Mouse (Mus musculus) cerebellum, adult 18-20 months (tissue): ENCODE data around the gene Ccpg1.

Source experiments
- DNase-seq, 2 experiments: peaks; one replicate each; pipeline ENCODE4 v3.0.0; 2021

Ccpg1 gene

GRCm38 (mm10) chr9:72996806-72997205 is 11.6 kb downstream of the Ccpg1 start:
- no peak for DNase-seq

GRCm38 (mm10) chr9:73000487-73000886 is 15.3 kb downstream of the Ccpg1 start:
- no peak for DNase-seq

GRCm38 (mm10) chr9:73001314-73002011 is 16.2 kb downstream of the Ccpg1 start:
- no peak for DNase-seq

- DNase-seq = no peak
These were observed 16.9 kb downstream of the Ccpg1 start for GRCm38 (mm10) chr9:73002177-73002576.

GRCm38 (mm10) chr9:73004076-73004475 is 18.8 kb downstream of the Ccpg1 start:
- no peak for DNase-seq

GRCm38 (mm10) chr9:73005106-73005505 is 19.9 kb downstream of the Ccpg1 start:
- DNase-seq = no peak

- no peak for DNase-seq
These were observed 20.9 kb downstream of the Ccpg1 start for GRCm38 (mm10) chr9:73006175-73006574.

GRCm38 (mm10) chr9:73008384-73008783 is 23.2 kb downstream of the Ccpg1 start:
- no peak for DNase-seq

GRCm38 (mm10) chr9:73012629-73013028 is 27.4 kb downstream of the Ccpg1 start:
- DNase-seq = no peak

GRCm38 (mm10) chr9:73014724-73015123 is 29.5 kb downstream of the Ccpg1 start:
- DNase-seq = no peak

GRCm38 (mm10) chr9:73019841-73020240 is 34.6 kb downstream of the Ccpg1 start:
- DNase-seq = peak; percentile 60 to 65

GRCm38 (mm10) chr9:73020566-73021097 is 35.4 kb downstream of the Ccpg1 start:
- no peak for DNase-seq

GRCm38 (mm10) chr9:73025818-73026636 is 40.8 kb downstream of the Ccpg1 start:
- DNase-seq = peak; percentile 25 to 28

GRCm38 (mm10) chr9:73030443-73030842 is 45.2 kb downstream of the Ccpg1 start:
- no peak for DNase-seq

GRCm38 (mm10) chr9:73031421-73031820 is 46.2 kb downstream of the Ccpg1 start:
- DNase-seq = peak; percentile 64 to 74

GRCm38 (mm10) chr9:73033406-73033805 is 48.2 kb downstream of the Ccpg1 start:
- DNase-seq = no peak

- peak; percentile 96 to 98 for DNase-seq
These were observed 54.2 kb downstream of the Ccpg1 start for GRCm38 (mm10) chr9:73039222-73039945.

GRCm38 (mm10) chr9:73040080-73040479 is 54.9 kb downstream of the Ccpg1 start, which contains the start of gene Pigb:
Gene Pigb, minus strand, starts transcription at chr9:73040378.
- DNase-seq = no peak

GRCm38 (mm10) chr9:73044146-73045079 is 59.2 kb downstream of the Ccpg1 start, which contains the start of gene Rab27a:
Gene Rab27a, plus strand, starts transcription at chr9:73044854.
- peak; percentile 90 to 94 for DNase-seq

GRCm38 (mm10) chr9:73045204-73045603 is 60.0 kb downstream of the Ccpg1 start:
- peak; percentile 29 to 52 for DNase-seq

- DNase-seq = no peak
These were observed 60.5 kb downstream of the Ccpg1 start for GRCm38 (mm10) chr9:73045711-73046110.

GRCm38 (mm10) chr9:73047906-73048305 is 62.7 kb downstream of the Ccpg1 start:
- no peak for DNase-seq
